Mouse (Mus musculus) erythroblast, adult 5-6 weeks (primary cell): ENCODE data around the gene Srrm2. TPM values are rescaled to one million over a fixed set of nuclear protein-coding genes. Genes with fewer than 3 reads are reported as not detected.
"Not testable (repeated sequence)": the region's sequence is repeated elsewhere in the genome, so short reads cannot be mapped to it uniquely, and the experiment has no call there.

Source experiments
- ATAC-seq: replicated peaks from 2 replicates; pipeline ENCODE4 v1.8.0; 2016; ENCODE audit warnings: moderate number of reproducible peaks, mild to moderate bottlenecking, moderate TSS enrichment, inconsistent platforms; ENCODE audit not compliant: poor library complexity, low FRiP score, severe bottlenecking
- total RNA-seq, 2 experiments: library from RNA; stranded (forward) in 1 of 2; stranded (reverse) in 1 of 2; fragments of 150-400 nt in 1 of 2; fragments of 200-764, 138-1000 nt in 1 of 2; gene quantifications; 2 replicates each; pipeline versions ENCODE4 v1.2.3 to v1.2.4; 2015 to 2017; ENCODE audit warnings: low replicate concordance in 2 of 2

Srrm2 gene
- total RNA-seq, 2 experiments from 2014 or later, result 169 to 188 TPM

GRCm38 (mm10) chr17:23761155-23761554, 29.2 kb upstream of the Srrm2 start:
- ATAC-seq, result no peak

- no peak for ATAC-seq
Observed at GRCm38 (mm10) chr17:23762976-23763375, 27.4 kb upstream of the Srrm2 start.

- peak; percentile 3; the same call in 1 of the 2 replicates for ATAC-seq
Observed at GRCm38 (mm10) chr17:23770493-23770892, 19.8 kb upstream of the Srrm2 start.

GRCm38 (mm10) chr17:23770896-23771283, 19.4 kb upstream of the Srrm2 start:
- ATAC-seq, result peak; percentile 58

GRCm38 (mm10) chr17:23771284-23772218, 18.8 kb upstream of the Srrm2 start, which contains the start of gene Flywch1:
TSS of gene Flywch1 (minus strand) at chr17:23771602.
- peak; percentile 99 for ATAC-seq

GRCm38 (mm10) chr17:23772219-23772556, 18.1 kb upstream of the Srrm2 start:
- not testable (repeated sequence) for ATAC-seq

- ATAC-seq, result no peak
Observed at GRCm38 (mm10) chr17:23773676-23774075, 16.7 kb upstream of the Srrm2 start.

- peak; percentile 45 for ATAC-seq
Observed at GRCm38 (mm10) chr17:23774090-23774489, 16.2 kb upstream of the Srrm2 start.

GRCm38 (mm10) chr17:23776216-23776615, 14.1 kb upstream of the Srrm2 start:
- ATAC-seq, result no peak

GRCm38 (mm10) chr17:23777141-23777540, 13.2 kb upstream of the Srrm2 start:
- ATAC-seq, result no peak

GRCm38 (mm10) chr17:23778447-23778846, 11.9 kb upstream of the Srrm2 start:
- no peak for ATAC-seq

- no peak for ATAC-seq
Observed at GRCm38 (mm10) chr17:23783352-23783751, 7.0 kb upstream of the Srrm2 start.

GRCm38 (mm10) chr17:23785561-23786471, 4.5 kb upstream of the Srrm2 start, which contains the start of gene Flywch2:
TSS of gene Flywch2 (minus strand) at chr17:23786081.
- ATAC-seq, result peak; percentile 78

- no peak for ATAC-seq
Observed at GRCm38 (mm10) chr17:23786510-23786931, 3.8 kb upstream of the Srrm2 start.

GRCm38 (mm10) chr17:23788973-23789372, 1.4 kb upstream of the Srrm2 start:
- ATAC-seq, result no peak

- peak; percentile 45 for ATAC-seq
Observed at GRCm38 (mm10) chr17:23789749-23790268, 523 bp upstream of the Srrm2 start.

- peak; percentile 19; the same call in 1 of the 2 replicates for ATAC-seq
Observed at GRCm38 (mm10) chr17:23791079-23791357, 686 bp downstream of the Srrm2 start.

GRCm38 (mm10) chr17:23795323-23795722, 5.0 kb downstream of the Srrm2 start:
- ATAC-seq, result no peak

GRCm38 (mm10) chr17:23797316-23797715, 7.0 kb downstream of the Srrm2 start:
- no peak for ATAC-seq

GRCm38 (mm10) chr17:23801627-23802026, 11.3 kb downstream of the Srrm2 start:
- no peak for ATAC-seq
